Mouse (Mus musculus): ENCODE measurements at regions not wholly inside any gene's neighbourhood (a gene's known extent, or its start where the extent isn't known, plus 50 kb on each side); places are given as distances from the start of the nearest gene placed in this dataset.

GRCm38 (mm10) chr15:16404077-16404476 is 324.5 kb upstream of the Cdh9 start:
- no peak for DNase-seq (ENCODE audit: low spot score in 2 of 2)

GRCm38 (mm10) chr15:16406203-16406602 is 322.4 kb upstream of the Cdh9 start:
- no peak for DNase-seq (ENCODE audit: low spot score in 2 of 2)

- DNase-seq (ENCODE audit: low spot score in 2 of 2) = no peak
Measured at GRCm38 (mm10) chr15:16411686-16412085, 316.9 kb upstream of the Cdh9 start.

GRCm38 (mm10) chr15:16417719-16418118 is 310.8 kb upstream of the Cdh9 start:
- DNase-seq (ENCODE audit: low spot score in 2 of 2) = no peak

- DNase-seq (ENCODE audit: low spot score in 2 of 2) = no peak
Measured at GRCm38 (mm10) chr15:16423019-16423418, 305.5 kb upstream of the Cdh9 start.

GRCm38 (mm10) chr15:16446631-16447030 is 281.9 kb upstream of the Cdh9 start:
- DNase-seq (ENCODE audit: low spot score in 2 of 2) = no peak

GRCm38 (mm10) chr15:16491238-16491637 is 237.3 kb upstream of the Cdh9 start:
- DNase-seq (ENCODE audit: low spot score in 2 of 2) = no peak

GRCm38 (mm10) chr15:16492871-16493270 is 235.7 kb upstream of the Cdh9 start:
- no peak for DNase-seq (ENCODE audit: low spot score in 2 of 2)

GRCm38 (mm10) chr15:16520556-16520955 is 208.0 kb upstream of the Cdh9 start:
- peak in 1 of 2 experiments; percentile 22 for DNase-seq (ENCODE audit: low spot score in 2 of 2)

GRCm38 (mm10) chr15:16532587-16532986 is 196.0 kb upstream of the Cdh9 start:
- DNase-seq (ENCODE audit: low spot score in 2 of 2) = no peak

- DNase-seq (ENCODE audit: low spot score in 2 of 2) = peak; percentile 18 to 57
Measured at GRCm38 (mm10) chr15:16541226-16541625, 187.3 kb upstream of the Cdh9 start.

GRCm38 (mm10) chr15:16555173-16555572 is 173.4 kb upstream of the Cdh9 start:
- DNase-seq (ENCODE audit: low spot score in 2 of 2) = no peak

GRCm38 (mm10) chr15:16556338-16556737 is 172.2 kb upstream of the Cdh9 start:
- no peak for DNase-seq (ENCODE audit: low spot score in 2 of 2)

- DNase-seq (ENCODE audit: low spot score in 2 of 2) = no peak
Measured at GRCm38 (mm10) chr15:16566155-16566732, 162.3 kb upstream of the Cdh9 start.

- no peak for DNase-seq (ENCODE audit: low spot score in 2 of 2)
Measured at GRCm38 (mm10) chr15:16566799-16567198, 161.8 kb upstream of the Cdh9 start.

- no peak for DNase-seq (ENCODE audit: low spot score in 2 of 2)
Measured at GRCm38 (mm10) chr15:16616812-16617211, 111.7 kb upstream of the Cdh9 start.

GRCm38 (mm10) chr15:16629341-16630121 is 99.0 kb upstream of the Cdh9 start:
- DNase-seq (ENCODE audit: low spot score in 2 of 2) = no peak

GRCm38 (mm10) chr15:16639631-16640030 is 88.9 kb upstream of the Cdh9 start:
- no peak for DNase-seq (ENCODE audit: low spot score in 2 of 2)

GRCm38 (mm10) chr15:16652934-16653669 is 75.5 kb upstream of the Cdh9 start:
- DNase-seq (ENCODE audit: low spot score in 2 of 2) = no peak

- no peak for DNase-seq (ENCODE audit: low spot score in 2 of 2)
Measured at GRCm38 (mm10) chr15:16653690-16654089, 74.9 kb upstream of the Cdh9 start.

GRCm38 (mm10) chr15:16661226-16661625 is 67.3 kb upstream of the Cdh9 start:
- no peak for DNase-seq (ENCODE audit: low spot score in 2 of 2)
